Comparison of ENCODE assay signal across 8 mouse cellular contexts in genomic region chr17:34313393-34313792, GRCm38 (mm10). TPM values are rescaled to one million over a fixed set of nuclear protein-coding genes. Genes with fewer than 3 reads are reported as not detected.
DNase-seq lines count a peak whose midpoint lies in the region; TF ChIP-seq lines count a peak whose summit lies in the region.

No protein-coding gene starts in this region.

- peak; percentile 99 for TF ChIP-seq CTCF in layer of hippocampus, adult 2 months (conservative IDR thresholded peaks at IDR 0.05)

- DNase-seq in CD4-positive, CD25-positive, alpha-beta regulatory T cell, adult 2 months (ENCODE audit: low read depth, low spot score) = peak; percentile 91
- peak; percentile 80 for DNase-seq in R1 (ENCODE audit: low read depth, low spot score)
- DNase-seq in cerebellum, postnatal 25 days = peak; percentile 76 to 86
- peak; percentile 61 to 67 for DNase-seq in gastrocnemius, postnatal 36 days
- DNase-seq in layer of hippocampus, adult 2 months (ENCODE audit: low spot score in 2 of 2) = peak; percentile 66 to 84
- peak; percentile 84 for DNase-seq in lung, postnatal 14 days
- DNase-seq in right cerebral cortex, postnatal 36 days (ENCODE audit: low spot score in 2 of 2) = peak; percentile 29 to 43
- DNase-seq in urinary bladder, postnatal 4 days (ENCODE audit: low spot score in 2 of 2) = peak; percentile 65 to 84

- no peak overlapping the region for H3K27ac ChIP-seq in layer of hippocampus, adult 2 months

- intact Hi-C loops in gastrocnemius, postnatal 36 days (cut with DNase I) = loop anchor here (2.0 kb wide), 1 partner anchor 63 kb away; no protein-coding TSS in a partner anchor

- H3K4me3 ChIP-seq in layer of hippocampus, adult 2 months = no peak overlapping the region

RNA-seq across cellular contexts. Expression of gene H2-Eb1, which starts 7.7 kb away (rescaled TPM):
- 1 to 10 TPM; 6.8 to 7.0 TPM for total RNA-seq in gastrocnemius, postnatal 36 days (2021)
- 1 to 10 TPM; 1.0 to 1.3 TPM for total RNA-seq in layer of hippocampus, adult 2 months (2021)

RNA-seq across cellular contexts. Expression of gene H2-Eb2, which starts 12.1 kb away (rescaled TPM):
- not detected for total RNA-seq in gastrocnemius, postnatal 36 days (2021)
- total RNA-seq in layer of hippocampus, adult 2 months (2021) = not detected

RNA-seq across cellular contexts. Expression of gene H2-Aa, which starts 25.8 kb away (rescaled TPM):
- total RNA-seq in gastrocnemius, postnatal 36 days (2021) = 1 to 10 TPM; 6.0 to 6.9 TPM
- 1 to 10 TPM in 1 of 2 experiments, under 1 TPM in 1; 0.66 to 1.2 TPM for total RNA-seq in layer of hippocampus, adult 2 months (2021)

RNA-seq across cellular contexts. Expression of gene Btnl2, which starts 41.2 kb away (rescaled TPM):
- total RNA-seq in gastrocnemius, postnatal 36 days (2021) = under 1 TPM; 0.13 to 0.25 TPM
- total RNA-seq in layer of hippocampus, adult 2 months (2021) = under 1 TPM; 0.51 to 0.76 TPM

RNA-seq across cellular contexts. Expression of gene H2-Ab1, which starts 55.9 kb away (rescaled TPM):
- total RNA-seq in gastrocnemius, postnatal 36 days (2021) = 1 to 10 TPM; 5.7 to 6.6 TPM
- total RNA-seq in layer of hippocampus, adult 2 months (2021) = 1 to 10 TPM; 1.7 to 1.8 TPM

Comparison
In these comparisons a context has a peak if more than half of its experiments do, and no peak if none do; other contexts are left out.
1. DNase-seq: peak in every context shown above with its lines; median percentile 91 in CD4-positive, CD25-positive, alpha-beta regulatory T cell, adult 2 months; 84 in lung, postnatal 14 days; 81 in cerebellum, postnatal 25 days; 80 in R1; 75 in layer of hippocampus, adult 2 months; 74 in urinary bladder, postnatal 4 days; 64 in gastrocnemius, postnatal 36 days; 36 in right cerebral cortex, postnatal 36 days.